Mouse (Mus musculus): ENCODE data around the gene Rnf216.

Gene Rnf216

DNA sequence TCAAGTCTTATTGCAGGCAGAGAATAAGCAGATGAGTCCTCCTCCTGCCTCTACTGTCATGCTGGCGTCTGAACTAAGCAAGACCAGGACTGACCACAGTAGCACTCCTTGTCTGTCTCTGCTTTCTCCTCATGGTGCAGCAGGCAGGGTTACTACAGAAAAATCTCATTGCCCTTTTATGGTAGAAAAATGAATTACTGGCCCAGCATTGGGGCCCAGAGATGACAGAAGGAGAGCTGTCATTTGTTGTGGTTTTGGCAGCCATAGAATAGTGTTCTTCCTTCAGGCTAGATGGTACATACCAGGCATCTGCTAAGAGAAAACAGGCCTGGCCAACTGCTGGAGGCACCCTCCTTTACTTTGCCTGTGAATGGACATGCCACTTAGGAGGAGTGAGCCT is 55.0 kb downstream of the Rnf216 start:
- in situ Hi-C loops (cut with MboI; ENCODE audit: unreplicated experiment in 2 of 2), result no loop called here

DNA sequence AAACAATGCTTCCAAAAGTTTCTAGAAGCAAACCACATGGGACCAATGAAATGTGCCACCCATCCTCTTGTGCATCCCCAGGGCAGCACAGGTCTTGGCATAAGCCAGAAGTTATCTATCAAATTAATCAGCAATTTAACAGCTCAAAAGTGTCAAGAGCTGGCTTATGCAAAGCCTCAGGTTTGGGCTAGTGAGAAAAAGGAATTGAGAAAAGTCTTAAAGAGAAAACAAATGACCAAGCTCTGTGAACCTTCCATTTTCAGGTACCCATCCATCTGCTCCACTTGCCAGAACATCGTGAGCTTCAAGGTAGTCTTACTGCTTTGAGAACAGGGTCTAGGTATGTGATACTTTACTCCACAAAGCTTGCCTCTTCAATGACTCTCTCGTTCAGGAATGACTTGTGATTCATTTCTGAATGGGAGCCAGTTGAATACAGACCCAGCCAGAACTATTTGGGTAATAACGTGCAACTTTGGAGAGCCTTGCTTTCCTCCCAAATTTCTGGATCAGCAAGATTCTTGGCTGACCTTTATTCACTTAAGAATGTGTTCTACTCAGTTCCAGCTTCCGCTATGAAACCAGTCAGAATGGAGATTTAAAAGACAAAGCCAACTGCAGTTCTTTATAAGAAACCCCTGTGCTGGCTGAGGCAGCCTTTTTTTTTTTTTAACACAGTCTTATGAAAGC is 56.5 kb downstream of the Rnf216 start:
- in situ Hi-C loops (cut with MboI; ENCODE audit: unreplicated experiment in 2 of 2), result no loop called here

DNA sequence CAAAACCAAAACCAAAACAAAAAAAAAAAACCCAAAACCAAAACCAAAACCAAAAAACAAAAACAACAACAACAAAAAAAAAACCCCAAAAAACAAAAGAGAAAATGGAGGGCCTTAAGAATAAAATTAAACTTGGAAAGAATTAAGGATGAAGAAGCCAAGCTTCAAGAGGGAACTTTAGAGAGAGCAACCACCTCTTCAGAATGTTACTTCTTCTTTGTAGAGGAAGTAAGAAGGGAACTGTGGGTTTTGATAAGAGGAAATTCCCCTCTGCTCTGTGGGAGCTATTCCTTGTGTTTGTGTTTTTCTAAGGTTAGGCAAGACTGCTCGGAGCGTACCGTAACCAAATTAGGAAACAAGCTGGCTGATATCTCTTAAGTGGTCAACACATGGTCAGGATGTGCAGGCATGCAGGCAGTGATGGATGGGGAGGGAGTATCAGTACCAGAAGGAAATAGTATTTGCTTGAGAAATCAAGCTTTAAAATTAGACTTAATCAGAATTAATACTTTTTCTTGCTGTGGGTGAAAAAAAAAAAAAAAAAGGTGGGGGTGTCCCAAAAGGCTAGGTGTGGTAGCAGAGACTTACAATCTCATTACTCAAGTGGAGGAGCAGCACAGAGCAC is 57.2 kb downstream of the Rnf216 start:
- in situ Hi-C loops (cut with MboI; ENCODE audit: unreplicated experiment in 2 of 2), result no loop called here

DNA sequence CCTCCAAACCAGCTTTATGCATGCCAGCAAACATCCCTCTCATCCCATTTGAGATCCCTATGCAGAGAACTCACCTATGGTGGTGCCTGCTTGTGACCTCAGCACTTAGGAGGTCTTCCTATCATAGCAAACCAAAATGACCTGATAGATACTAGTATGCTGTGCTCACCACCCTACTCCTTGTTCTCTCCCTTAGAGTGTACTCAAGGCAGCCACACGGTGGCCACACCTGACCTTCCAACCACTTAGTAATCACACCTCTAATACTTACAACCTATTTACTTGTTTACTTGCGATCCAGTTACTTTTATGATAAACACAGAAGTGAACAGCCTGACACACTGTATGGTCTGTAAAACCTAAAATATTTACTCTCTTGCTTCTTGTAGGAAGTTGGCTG is 58.1 kb downstream of the Rnf216 start:
- in situ Hi-C loops (cut with MboI; ENCODE audit: unreplicated experiment in 2 of 2), result no loop called here

DNA sequence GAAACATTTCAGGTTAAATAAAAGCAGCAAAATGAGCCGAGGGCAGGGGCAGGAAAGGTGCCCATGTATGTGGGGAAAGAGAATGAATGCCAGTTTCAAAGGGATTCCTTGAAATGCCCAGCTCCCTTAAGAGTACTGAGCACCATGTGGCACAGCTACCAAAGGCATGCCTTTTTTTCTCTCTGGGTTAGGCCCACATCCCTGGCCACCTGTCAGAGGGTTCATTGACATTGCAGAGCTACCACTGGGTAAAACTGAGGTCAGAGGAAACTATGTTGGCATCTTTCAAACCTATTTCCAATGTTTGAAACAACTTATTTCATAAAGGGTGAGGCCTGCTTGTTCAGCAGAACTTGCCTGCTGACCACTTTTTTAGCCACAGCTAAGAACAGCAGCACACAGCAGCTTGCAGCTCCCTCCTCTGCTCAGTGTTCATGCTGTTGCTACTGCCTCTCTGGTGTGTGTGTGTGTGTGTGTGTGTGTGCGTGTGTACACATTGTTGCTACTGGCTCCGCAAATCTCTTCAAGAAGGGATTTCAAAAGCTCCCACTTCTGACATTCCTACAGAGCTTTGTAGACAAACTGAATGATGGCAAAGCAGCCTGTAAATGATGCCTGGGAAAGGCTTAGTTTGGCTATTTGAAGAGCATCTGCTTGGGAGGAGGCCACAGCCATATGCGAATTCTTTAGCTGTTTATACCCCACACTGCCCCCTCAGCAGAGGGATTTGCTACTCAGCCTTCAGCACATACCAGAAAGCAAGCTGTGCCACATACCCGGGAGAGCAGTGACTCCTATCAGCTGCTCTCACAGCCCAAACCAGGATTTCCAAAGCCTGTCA is 59.4 kb downstream of the Rnf216 start:
- in situ Hi-C loops (cut with MboI; ENCODE audit: unreplicated experiment in 2 of 2), result no loop called here

DNA sequence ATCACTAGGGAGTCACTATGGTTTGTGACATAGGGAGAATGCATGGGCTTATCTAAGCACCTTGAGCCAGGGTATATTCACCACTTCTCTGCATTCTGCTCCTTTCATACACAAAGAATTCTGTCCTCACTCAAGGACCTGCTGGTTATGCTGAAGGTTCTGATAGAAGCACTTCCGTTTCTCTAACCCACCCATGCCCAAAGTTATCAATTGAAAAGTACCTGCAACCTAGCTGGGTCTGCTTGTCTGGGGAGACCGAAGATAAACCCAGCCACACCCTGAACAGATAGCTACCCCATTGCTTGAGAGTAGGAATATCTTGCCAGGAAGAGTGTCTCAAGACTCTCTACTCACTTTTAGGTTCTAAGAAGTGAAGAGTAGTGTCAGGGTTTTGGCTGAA is 60.1 kb downstream of the Rnf216 start:
- in situ Hi-C loops (cut with MboI; ENCODE audit: unreplicated experiment in 2 of 2), result no loop called here

DNA sequence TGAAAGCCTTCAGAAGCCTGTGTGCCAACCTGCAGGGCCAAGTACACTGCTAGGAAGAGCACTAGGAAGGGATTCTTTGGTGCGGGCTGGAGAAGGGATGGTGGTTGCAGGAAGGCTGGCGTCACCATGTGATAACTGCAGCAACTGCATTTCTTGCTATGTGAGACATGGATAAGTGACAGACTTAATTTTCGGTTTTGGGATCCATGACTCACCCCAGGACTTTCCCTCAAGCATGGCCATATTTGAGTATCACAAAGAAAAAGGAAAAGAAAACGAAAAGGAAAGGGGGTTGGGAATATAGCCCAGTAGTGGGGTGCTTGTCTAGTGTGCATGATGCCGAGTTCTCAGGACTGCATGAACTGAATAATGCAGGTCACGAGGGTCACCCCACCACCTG is 60.9 kb downstream of the Rnf216 start:
- in situ Hi-C loops (cut with MboI; ENCODE audit: unreplicated experiment in 2 of 2), result no loop called here

DNA sequence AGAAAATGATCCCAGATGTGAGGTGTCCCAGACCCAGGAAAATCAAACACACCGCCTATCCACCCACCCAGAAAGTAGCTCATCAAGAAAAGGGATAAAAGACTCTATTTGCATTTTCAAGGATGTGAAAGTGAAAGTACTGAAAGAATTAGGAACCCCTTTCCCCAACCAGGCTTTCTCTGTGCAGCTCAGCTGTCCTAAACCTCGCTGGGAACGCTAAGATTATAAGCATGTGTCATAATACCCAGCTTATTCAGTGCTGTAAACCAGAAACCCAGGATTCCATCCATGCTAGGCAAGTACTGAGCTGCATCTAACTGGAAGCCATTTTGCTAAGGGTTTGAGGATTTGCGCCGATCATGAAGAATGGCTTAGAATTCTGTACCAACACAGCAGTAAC is 62.5 kb downstream of the Rnf216 start:
- in situ Hi-C loops (cut with MboI; ENCODE audit: unreplicated experiment in 2 of 2), result no loop called here

DNA sequence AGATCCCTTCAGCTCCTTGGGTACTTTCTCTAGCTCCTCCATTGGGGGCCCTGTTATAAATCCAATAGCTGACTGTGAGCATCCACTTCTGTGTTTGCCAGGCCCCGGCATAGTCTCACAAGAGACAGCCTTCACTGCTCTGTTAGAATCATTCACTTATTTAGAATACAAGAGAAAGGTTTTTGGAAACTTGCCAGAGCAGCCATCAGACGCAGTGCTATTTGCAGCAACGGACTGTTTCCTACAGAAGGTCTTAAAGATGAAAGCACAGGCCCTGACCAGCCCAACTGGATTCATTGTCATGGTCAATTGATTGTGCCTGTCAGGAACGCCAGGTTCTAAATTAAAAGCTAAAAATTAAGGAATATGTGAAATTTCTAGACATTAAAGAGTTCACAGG is 63.0 kb downstream of the Rnf216 start:
- in situ Hi-C loops (cut with MboI; ENCODE audit: unreplicated experiment in 2 of 2), result no loop called here

DNA sequence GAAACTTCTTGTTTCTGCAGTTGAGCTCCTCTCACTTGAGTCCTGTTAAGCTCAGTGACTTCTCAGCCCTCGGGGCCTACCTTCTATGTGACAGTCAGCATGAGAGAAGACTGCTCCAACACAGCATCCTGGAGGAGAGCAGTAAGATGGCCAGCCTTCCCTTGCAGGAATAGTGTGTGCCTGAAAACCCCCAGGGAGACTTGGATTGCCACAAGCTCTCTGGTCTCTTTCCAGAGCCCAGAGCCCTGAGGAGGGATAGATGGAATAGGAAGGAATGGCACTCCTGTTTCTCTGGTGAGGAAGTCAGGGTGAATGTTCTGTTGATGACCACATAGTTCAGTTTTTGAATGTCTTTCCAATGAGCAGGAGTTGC is 63.8 kb downstream of the Rnf216 start:
- in situ Hi-C loops (cut with MboI; ENCODE audit: unreplicated experiment in 2 of 2), result no loop called here

DNA sequence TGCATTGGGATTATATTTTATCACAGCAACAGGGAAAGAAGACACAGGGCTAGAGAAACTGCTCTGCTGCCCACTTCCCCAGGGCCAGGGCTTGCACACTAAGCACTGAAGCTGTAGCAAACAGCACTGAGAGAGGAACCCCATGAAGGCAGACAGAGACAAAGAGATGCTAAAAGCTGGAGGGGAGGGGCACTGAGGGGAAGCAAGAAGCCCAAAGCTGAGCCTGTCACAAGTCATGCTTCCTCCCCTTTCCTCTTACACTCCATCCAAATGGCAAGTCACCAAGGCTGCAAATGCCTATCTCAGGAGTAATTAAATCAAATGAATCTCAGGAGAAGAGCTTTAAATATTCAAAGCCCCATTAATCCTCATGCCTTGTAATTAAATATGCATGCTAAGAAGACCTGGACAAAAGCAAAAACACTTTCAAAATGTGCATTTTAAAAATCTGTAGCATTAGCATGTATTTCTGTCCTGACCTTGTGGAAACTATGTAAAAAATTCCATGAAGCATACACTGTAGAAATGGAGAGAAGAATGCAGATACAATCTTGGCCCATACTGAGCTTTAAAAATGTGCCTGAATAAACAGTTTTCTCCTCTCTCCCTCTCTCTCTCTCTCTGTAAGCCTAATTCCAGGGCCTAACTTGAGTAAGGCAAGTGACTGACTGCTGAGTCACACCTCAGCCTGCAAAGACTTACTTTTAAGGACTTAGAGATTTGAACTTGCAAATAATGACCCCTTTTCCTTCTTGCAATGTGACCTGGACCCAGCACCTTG is 64.4 kb downstream of the Rnf216 start:
- in situ Hi-C loops (cut with MboI; ENCODE audit: unreplicated experiment in 2 of 2), result no loop called here

DNA sequence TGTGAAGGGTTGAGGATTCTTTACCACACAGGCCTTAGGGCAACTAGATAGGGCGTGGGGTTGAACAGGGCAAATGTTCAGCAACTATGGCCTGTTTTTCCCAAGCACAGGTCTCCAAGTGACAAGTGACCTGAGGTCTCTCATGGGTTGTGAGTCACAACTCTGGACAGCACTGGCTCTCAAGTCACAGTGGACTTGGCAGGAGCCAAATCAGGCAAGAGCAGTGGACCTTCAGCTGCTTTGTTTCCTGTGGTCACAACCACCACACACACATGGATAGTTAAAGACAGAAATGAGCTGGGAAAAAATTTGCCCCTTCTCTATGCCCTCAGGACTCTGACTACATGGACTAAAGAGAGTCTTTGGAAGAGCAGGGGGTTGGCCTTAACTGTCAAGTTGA is 65.2 kb downstream of the Rnf216 start:
- in situ Hi-C loops (cut with MboI; ENCODE audit: unreplicated experiment in 2 of 2), result no loop called here

DNA sequence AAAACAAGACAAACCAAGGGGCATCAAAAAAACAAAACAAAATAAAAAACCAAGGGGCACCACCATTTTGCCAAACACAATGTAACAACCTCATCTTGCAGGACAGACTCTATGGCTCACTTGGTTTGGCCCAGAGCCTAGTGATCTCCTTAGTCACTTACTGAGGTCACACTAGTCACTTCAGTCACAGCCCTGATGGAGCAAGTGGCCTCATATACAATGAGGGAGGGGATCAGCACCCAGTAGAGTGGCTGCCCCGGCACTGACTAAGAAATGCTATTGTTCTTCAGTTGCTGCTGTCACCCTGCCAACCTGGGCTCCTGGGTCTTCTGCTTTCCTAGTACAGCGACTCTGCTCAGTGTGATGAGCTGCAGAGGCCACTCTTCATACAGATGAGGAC is 68.9 kb downstream of the Rnf216 start:
- in situ Hi-C loops (cut with MboI; ENCODE audit: unreplicated experiment in 2 of 2), result no loop called here

DNA sequence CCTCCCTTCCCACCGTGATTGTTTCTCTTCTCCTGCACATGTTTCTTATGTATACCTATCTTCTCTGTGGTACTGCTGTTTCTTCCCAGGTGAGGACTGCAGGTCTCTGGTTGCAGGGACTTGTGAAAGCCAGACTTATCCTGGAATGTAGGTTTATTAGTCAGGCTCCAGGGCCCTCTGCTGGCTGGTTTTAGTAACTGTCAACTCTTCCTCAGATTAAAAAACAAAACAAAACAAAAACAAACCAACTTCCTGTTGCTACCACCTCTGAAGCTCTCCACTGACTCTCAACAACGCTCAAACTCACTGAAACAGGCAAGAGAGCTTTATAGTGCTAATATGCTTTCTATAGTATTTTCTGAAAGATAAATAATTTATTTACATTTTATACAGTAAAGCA is 69.5 kb downstream of the Rnf216 start:
- in situ Hi-C loops (cut with MboI; ENCODE audit: unreplicated experiment in 2 of 2), result no loop called here

DNA sequence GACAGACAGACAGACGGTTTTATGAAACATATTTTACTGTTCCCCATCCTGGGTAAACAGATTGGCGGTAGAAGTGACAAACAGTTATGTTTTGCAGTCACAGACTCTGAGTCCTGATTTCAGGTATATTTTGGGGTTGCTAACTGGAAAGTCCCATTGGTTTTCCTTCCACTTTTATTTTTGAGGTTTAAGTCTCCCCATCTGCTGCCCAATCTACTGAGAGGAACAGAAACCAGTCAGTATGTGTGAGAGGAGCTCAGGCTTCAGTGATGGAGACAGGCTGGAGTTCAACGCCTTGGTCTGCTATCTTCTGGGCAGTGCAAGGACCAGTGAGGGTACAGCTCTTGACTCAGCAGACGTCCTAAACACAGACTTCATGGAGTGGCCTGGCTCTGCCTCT is 74.0 kb downstream of the Rnf216 start:
- in situ Hi-C loops (cut with MboI; ENCODE audit: unreplicated experiment in 2 of 2), result loop anchor here (5.0 kb wide), 1 partner anchor 156 kb away; no protein-coding TSS in a partner anchor

DNA sequence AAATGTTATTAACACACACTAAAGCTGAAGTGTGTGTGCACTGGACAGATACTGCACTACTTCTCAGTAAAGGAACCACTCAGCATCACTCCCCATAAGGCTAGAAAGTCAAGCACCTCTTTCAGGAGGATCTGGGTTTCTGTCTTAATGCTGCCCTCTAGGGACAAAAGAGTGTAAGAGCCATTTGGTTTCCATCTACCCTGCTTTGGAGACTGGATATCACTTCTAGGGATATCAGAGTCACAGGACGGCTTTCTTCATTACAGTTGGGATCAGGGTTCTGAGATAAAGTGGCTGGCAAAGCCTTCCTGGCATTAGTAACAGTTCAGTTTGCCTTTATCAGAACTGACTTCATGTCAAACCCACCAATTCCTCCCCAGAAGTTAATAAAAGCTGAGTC is 75.6 kb downstream of the Rnf216 start:
- in situ Hi-C loops (cut with MboI; ENCODE audit: unreplicated experiment in 2 of 2), result loop anchor here (5.0 kb wide), 1 partner anchor 155 kb away; no protein-coding TSS in a partner anchor

DNA sequence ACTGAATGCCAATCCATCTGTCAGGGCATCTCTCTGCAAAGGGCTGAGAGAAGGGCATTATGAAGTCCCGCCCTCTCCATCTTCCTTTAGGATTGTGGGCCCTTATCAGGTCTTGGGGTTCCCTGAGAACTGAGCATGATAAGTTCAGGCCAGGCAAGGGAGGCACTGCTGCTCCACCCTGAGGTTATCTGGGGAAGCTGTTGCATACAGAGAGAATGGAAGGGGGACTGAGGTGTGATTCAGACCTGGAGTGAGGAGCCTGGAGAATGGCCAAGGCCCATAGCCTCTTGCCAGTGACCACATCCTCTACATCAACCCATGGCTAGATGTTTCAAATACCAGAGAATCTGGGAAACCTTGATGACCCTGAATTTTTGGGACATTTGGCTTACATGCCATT is 76.7 kb downstream of the Rnf216 start:
- in situ Hi-C loops (cut with MboI; ENCODE audit: unreplicated experiment in 2 of 2), result loop anchor here (5.0 kb wide), 1 partner anchor 154 kb away; no protein-coding TSS in a partner anchor

DNA sequence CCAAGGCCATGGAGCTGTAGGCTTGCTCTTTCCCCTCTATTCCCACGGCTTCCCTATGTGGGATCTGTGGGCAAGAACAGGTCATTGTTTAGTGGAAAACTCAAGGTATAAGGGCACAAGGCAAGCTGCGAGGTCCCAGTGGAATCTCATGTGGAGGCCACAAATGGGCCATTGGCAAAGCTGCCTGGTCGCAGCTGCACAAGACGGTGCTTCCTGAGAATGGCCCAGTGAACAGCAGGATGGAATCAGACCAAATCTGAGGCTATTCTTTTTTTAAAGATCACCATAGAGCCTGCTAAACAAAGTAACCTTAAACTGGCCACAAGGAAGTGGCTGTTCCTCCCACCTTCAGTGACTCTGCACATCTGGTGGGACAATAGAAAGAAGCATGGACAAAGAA is 77.5 kb downstream of the Rnf216 start:
- in situ Hi-C loops (cut with MboI; ENCODE audit: unreplicated experiment in 2 of 2), result loop anchor here (5.0 kb wide), 1 partner anchor 153 kb away; no protein-coding TSS in a partner anchor

DNA sequence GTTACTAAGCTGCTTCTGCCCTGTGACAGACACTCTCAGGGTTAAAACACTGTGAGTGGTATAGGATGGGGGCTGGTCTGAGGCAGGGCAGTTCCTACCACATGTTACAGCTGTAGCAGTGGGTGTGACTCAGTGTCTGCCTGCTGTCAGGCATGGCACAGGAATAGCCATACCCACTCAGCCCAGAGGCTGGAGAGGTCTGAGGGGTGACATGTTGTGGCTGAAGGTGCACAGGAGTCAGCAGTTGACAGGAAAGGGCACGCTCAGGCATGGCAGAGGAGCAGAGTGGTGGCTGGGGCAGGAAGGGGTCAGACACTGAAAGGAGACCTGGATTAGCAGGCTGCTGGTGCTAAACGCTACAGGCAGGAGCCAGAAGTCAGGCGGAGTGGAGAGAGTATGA is 78.7 kb downstream of the Rnf216 start:
- in situ Hi-C loops (cut with MboI; ENCODE audit: unreplicated experiment in 2 of 2), result no loop called here

DNA sequence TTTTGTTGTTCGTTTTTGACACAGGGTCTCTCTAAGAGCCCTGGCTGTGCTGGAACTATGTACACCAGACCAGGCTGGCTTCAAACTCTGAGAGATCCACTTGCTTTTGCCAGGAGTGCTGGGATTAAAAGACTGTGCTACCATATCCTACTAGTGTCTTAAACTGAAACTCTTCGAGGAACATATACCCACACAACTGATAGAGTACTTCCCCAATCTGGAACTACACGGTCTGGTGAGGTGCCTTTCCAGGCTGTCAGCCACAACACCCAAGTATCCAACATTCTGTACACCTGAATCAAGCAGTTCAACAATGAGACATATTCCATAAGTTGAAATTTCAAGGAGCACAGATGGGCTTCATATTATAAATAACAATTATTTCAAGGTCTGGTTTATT is 79.5 kb downstream of the Rnf216 start:
- in situ Hi-C loops (cut with MboI; ENCODE audit: unreplicated experiment in 2 of 2), result no loop called here

DNA sequence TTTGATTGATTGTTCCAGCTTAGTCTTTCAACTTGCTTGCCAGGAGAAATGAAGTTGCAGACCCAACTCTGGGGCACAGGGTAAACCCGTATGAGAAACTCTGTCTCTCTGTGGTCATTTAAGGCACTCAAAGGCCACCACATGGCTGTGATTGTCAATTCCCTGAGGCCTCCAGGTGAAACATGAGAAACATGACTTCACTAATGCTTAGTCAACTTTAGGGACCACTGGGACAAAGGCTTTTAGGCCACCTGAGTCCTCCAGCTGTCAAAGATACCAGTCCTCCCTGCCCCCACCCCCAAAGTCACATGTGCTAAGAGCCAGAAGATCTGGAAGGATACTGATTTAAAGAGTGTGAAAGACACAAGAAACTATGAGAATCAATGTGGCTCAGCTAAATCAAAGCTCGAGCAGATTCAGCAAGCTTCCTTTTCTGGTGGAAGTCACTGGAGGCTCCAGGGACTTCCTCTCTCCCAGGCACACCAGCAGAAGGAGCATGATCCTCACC is 80.1 kb downstream of the Rnf216 start:
- in situ Hi-C loops (cut with MboI; ENCODE audit: unreplicated experiment in 2 of 2), result no loop called here

Measured in v-Abl transformed pro-B cells (cell line).